Mouse (Mus musculus) cerebellum, postnatal 4 days (tissue): ENCODE measurements at regions not wholly inside any gene's neighbourhood (a gene's known extent, or its start where the extent isn't known, plus 50 kb on each side); places are given as distances from the start of the nearest gene placed in this dataset.

Experiments
- DNase-seq, 2 experiments: peaks; one replicate each; pipeline ENCODE4 v3.0.0; 2022; ENCODE audit warnings: low spot score in 2 of 2, mixed read lengths in 1 of 2

DNA sequence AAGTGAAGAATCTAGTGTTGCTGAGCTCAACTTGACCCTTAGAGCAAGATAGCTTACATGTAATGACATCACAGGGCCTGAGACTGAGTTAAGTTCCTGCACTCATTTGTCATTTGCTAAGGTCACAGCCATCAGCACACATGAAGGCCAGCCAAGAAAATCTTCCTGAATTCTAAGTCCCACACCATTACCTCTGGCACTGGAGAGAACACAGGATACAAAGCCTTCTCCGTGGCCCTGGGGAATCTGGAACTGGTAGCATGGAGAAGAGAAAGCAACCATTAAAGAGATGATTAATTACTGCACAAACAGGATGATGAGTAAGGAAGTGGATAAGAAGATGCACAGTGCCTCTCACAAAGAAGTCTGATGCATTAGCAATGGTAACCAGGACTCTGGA, 232.0 kb downstream of the Wdr72 start:
- DNase-seq: no peak

DNA sequence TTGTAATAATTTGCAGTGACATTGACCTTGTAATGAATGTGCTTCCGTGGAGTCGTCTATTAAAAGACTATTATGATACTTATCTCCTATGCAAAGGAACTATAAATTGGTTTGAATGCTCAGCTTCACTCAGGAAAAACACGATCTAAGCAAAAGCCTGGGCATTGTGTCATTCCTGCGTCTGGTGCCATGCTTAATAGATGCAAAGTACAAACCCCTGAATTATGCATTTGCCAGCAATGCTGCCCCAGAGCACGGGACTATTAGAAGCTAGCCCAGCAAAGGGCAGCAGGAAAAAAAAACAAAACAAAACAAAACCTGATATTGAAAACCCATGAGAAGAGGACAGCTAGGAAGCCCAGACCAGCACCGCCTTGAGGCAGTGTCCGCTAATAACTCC, 234.9 kb downstream of the Wdr72 start:
- no peak for DNase-seq

DNA sequence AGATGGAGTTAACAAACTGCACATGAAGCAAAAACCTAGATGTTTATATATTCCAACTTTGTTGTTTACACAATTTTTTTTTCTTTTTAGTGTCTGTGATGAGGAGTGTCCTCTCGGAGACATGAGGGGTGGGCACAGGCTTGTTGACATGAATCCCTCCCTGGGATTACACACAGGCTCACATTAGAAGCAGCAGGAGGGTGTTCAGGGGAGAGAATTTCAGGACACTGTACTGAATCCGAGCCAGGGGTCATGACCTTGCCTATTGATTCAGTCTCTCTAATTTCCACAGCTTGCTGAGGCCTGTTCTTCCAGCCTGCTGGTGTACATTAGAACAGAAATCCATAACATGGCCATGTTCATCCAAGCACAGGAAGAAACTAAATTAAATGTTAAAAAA, 238.6 kb downstream of the Wdr72 start:
- no peak for DNase-seq

DNA sequence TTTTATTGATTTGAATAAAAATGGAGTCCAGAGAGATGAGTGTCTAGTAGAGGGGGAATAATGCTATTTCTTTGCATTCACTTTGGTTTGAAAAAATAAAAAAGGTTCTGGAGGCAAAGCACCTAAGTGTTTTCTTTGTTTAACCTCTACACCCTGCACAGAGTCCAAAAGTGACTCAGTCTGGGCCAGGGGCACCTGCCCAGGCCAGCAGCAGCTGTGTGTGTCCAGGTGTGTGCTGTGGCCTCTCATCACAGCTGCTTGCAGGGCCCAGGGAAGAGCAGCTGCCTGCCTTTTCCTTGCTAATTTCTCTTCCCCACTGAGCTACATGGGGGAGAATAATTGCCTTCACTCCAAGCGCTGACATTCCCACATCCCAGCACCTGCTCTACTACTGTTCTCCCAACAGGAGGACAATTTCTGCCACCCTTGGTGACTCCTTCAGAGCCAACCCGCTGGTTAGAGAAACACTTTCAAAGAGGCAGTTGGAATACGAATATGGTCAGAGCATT, 255.8 kb downstream of the Wdr72 start:
- DNase-seq: no peak

DNA sequence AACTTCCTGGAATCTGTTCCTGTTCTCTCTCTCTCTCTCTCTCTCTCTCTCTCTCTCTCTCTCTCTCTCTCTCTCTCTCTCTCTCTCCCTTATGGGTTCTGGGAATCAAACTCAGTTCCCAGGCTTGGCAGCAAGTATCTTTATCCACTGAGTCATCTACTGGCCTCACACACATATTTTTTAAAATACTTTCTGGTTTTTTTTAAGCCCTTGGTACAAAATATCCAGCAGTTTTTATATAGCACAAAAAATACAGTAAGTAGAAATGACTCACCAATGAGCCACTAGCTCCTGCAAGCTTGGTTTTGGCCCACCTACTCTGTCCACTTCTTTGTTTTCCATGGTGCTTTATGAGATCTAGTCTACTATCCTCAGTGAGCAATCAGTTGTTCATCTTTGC, 266.0 kb downstream of the Wdr72 start:
- DNase-seq: no peak

DNA sequence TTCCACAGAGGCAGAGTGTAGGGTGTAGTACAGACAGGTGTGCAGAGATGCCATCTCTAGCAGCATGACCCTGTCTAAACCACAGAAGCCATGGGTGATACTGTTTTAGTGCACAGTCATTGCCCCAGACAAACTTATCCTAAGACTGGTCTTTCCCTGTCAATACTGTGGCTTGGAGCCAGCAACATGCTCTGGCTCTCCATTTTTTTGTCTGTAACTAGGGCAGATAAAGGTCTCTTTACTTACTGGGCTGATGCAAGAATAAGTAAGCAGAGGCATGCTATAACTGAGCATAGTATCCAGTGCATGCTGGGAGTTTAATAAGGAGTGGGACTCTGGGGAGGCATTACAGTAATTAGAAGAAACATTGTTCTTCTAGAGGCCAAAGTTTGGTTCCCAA, 267.0 kb downstream of the Wdr72 start:
- no peak for DNase-seq

DNA sequence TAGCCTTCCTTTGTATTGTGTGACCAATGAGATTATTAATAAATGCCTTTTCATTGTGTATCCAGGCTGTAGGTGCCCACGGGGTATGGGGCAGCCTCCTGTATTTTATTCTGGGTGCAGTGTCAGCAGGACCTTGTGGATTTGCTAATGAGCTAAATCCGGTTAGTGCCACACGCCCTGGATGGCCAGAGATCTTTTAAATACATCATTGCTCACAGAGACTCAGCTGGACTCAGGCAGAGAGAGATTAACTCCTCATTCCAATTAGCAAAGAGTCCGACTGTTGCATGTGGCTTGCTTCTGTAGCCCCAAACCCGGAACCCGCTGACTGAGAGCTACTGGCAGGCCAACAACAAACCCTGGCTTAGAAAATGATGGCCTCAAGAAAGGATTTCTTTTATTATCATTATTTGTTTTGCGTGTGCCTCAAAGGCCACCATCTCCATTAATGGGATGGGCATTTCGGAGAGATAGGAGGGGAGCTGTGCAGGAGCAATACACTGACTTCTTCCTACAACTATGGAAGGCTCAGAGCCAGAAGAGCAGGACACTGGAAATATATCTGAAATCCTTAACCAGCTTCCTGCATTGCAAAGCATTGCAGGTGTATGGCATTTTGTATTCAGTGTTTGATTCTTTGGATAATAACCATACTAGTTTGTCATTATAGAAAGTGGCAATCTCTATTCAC, 274.2 kb downstream of the Wdr72 start:
- no peak for DNase-seq

DNA sequence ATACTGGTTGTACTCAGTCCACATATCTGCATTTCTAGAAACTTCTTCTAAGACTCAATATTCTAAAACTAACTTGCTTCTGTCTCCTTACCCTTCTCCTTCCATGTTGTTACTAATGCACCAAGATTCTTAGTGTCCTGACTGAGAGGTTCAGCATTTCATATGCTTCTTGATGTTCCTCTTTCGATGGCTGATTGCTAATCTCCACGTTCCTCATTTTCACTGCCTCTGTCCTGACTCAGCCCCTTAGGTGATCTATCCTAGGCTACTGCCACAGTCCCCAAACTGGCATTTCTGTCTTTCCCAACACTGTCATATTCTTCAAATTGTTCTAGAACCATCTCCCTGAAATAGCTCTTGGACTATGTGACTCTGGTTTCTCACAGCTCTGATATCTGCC, 315.4 kb downstream of the Wdr72 start:
- no peak for DNase-seq

DNA sequence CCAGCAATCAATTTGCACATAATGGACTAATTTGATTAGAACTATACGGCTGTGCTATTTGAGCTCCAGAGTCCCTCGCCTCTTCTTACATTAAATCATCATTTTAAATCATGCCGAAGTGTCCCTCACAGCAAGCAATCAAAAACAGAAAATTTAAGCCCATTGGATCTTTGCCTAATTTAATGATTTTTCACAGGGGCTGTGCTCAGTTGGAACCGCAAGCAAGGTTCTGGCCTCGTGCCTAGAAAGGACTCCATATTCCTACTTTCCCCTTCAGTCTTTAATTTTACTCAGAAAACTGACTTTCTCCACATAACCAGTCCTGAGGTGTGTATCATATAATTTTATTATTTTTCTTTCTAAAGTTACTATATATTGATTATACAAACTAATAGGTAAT, 339.8 kb downstream of the Wdr72 start:
- no peak for DNase-seq

DNA sequence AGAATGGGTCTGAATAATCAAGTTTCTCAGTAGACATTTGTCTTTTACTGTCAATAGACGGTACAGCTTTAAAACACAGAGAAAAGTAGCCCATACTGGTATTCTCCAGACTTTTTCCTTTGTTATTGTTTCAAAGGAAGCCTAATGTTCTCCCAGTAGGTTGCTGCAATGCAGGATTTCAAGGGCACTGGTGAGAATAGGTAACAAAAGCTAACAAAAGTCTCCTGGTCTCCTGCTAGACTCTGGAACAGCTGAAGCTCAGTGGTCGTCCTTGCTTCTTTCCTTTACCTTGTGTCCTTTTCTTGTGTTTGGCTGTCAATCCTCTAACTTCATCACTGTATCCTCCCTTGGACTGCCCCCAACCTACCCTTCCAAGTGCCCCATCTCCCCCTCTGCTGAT, 350.9 kb downstream of the Wdr72 start:
- no peak for DNase-seq

DNA sequence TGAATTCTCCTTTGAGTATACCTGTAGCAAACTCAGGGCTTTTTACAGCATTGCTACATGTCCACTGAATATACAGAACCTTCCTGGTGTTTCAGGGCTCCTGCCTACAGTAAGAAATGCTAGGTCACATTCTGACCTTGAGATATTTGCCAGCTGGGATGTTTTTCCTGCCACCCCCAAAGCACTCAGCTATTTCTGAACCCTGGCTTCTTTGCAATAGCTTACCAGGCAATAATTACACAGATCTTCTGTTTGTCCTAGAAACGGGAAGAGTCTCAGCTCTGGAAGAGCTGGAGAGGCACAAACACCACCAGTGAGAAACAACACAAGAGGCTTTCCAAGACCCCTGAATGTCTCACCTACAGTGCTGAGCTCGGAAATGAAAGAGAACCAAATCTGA, 366.7 kb downstream of the Wdr72 start:
- DNase-seq: no peak

DNA sequence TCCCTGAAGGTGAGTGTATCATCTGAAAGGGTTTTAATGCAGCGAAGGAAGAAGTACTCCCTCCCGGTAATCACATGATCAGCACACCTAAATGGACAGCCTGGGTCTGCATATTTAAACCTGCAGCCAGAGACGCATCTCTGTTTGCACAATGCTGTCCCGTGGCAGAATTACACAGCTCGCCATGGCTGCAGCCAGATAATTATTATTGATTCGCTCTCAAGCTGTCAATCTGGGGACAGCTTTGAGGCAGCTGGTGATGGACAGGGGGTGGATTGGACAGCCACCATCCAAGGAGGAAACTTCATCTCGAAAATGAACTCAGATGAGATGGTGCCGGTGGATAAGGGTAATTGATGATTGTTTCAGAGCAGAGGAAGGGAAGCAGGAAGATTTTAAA, 369.1 kb downstream of the Wdr72 start:
- DNase-seq: no peak

DNA sequence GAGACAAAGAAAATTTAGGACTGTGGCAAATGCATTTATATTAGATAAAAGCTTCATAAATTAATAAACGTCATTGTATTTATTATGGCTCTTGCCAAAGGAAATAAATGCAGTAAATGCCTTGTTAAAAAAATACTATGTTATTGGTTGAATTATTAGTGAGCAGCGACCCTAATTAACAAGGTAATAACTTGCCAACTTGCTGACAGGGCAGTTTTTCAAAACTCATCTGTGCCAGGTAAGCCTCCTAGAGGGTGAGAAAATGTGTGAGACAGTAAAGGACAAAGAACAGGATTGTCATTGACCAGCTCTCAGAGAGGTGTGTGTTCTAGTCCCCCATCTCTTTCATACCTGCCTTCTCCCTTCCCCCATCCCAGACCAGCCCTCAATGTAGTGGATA, 347.8 kb upstream of the Onecut1 start:
- no peak for DNase-seq

DNA sequence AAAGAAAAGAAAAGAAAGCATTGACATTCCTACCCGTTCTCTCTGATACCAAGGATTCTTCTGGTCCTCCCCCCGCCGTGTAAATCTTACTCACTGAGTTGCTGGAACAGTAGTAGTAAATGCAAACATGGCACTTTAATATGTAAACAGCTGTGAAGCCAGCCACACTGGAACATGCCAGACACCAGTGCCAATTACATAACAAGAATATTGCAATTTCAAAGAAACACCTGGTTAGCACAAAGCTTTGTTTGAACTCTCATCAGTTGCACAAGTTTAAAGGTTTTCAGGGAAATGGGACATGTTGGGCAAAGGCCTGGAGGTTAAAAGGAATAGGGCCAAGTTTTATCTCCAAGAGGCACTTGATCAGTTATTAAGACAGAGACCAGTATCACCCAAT, 333.2 kb upstream of the Onecut1 start:
- no peak for DNase-seq

DNA sequence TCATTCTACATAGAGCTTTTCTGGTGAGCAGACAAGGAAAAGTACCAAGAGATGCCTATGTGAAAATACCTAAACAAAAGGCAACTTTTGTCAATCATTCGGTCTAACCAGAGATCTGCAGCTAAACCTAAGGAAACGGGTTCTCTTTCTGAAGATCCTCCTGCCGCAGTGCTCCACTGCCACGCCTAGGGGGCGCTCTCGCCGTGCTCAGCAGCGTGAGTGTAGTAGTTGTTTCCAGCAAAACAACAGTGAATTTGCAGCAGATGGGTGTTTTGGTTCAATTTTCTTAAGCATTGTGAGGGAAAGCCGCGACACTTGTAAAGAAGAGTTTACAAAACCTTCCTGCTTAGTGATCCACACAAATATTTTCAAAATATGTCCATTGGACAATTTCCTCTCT, 331.4 kb upstream of the Onecut1 start:
- DNase-seq: peak; percentile 84

DNA sequence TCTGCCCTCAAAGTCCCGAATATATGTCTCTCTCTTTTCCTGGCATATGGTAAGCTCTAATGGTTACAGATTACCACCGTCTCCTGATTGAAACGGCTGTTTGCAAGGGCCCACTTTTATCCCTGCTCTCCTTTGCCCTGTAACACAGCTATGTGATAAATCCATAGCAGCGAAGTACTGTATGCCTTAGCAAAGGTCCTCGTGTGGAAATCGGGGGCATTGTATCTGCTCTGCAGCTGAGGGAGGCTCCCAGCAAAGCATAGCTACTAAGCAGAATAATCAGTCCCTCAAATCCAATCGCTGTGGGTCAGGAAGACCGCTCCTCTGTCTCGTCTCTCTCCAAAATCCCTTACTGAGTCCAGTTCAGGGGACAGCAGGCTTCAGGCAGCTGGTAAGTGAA, 331.0 kb upstream of the Onecut1 start:
- DNase-seq: peak in 1 of 2 experiments; percentile 3

DNA sequence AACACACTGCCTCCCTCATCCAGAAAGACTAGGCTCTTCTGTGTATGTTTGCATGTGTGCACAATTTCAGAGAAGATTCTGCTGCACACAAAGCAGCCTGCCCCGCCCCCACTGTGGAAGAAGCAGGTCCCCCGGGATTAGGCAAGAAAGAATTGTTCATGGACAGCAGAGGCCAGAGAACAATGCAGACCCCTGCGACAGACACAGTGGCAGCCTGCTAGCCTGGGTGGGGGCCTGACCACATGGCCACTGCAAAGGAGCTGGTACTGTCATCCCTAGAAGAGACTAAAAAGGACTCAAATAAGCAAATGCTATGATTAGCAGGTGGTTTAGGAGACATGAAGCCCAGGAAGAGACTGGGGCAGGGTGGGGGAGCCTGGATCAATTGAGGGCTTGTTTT, 329.7 kb upstream of the Onecut1 start:
- DNase-seq: no peak

DNA sequence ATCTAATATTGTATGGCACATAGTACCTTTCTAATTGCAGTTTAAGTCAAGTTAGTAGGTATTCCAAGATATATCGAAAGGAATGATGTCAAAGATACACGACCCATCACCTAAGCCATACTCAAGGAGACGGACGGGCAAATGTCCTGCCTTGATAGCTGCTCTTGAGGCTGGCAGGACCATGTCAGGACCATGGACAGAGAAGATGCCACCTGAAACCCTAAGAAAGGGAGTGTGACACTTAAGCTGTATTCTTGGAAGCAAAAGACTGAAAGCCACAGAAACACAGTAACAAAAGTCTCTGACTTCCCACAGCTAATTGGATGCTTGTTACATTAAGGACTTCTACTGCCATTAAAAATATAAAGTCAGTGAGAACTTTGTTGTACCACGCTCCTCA, 326.7 kb upstream of the Onecut1 start:
- no peak for DNase-seq

DNA sequence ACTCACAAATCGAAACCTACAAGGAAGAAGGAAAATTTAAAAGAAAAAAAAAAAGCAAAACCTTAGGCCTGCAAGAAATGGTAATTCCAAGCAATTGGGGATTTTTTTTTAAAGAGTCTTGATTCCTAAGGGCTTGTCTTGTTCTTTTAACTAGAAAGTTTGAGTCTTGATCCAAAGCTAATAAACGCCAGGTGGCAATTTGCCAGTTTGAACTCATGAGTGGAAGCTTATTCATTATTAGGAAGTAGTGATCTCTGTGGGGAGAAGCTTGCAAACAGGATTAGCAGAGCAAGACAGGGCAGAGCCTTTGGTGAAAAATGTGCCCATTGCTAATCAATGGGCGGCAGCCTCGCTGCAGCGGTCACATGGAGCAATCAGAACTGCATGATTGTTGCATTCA, 305.6 kb upstream of the Onecut1 start:
- no peak for DNase-seq

DNA sequence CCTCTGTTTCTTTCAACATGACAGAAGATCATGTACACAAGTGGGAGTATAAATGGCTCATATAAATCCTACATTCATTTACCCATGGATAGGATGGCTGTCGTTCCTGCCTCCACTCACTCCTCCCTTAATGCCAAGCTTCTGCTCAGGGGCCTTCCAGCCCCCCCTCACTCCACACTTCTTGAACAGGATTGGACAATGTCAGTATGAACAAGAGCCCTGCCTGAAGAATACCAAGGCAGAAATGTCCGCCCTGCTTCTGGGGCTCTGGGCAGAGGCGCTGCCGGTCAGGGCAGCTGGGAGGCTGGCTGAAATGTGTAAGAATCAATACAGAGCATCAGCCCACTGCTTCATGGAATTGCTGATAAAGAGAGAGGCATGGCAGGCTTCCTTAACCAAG, 269.0 kb upstream of the Onecut1 start:
- DNase-seq: no peak

DNA sequence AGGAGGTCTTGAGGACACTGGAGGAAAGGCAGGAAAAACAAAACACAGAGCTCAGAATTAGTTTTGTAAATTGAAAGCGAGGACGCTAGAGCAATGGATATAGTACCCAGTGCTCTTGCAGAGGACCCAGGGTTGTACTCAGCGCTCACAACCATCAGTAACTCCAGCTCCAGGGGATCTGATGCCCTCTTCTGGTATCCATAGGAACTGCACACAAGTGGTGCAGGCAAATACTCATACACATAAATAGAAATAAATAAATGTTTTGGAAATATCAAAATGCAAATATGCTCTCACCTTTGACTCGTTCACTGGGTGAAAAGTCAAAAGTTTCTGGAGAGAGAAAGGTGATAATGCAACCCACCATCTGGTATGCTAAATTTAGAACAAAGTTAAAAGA, 267.8 kb upstream of the Onecut1 start:
- no peak for DNase-seq

DNA sequence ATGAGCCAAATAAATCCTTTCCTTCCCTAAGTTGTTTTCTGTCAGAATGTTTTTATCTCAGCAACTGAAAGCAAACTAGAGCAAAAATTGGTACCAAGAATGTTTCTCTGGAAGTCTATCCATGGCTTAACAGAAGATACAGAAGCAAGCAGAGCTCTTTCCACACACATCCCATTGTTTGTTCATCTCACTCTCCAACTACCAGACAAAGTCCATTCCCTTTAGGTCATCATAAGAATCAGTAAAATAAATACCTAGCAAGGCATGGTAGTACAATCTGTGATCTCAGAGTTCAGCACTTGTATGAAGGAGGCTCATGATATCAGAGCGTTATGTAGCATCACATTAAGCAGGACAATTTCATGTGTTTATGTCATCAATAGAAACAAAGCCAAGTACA, 257.3 kb upstream of the Onecut1 start:
- DNase-seq: no peak

DNA sequence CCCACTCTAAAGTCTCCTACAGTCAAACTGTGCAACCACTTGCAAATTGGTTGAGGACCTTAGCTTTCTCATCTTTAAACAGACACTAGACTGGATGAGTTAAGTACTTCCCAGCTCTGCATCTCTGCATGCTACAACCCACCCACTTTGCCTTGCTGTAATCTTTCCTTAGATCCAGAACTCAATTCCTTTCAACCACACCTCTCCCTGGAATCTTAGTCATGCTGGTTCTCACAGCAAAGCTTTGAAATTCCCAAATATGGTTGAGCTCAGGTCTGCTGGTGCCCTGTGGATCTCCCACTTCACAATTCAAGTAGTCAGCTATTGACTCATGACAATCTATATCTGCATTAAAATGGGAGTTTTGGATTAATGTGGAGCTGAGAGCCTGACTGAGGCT, 239.8 kb upstream of the Onecut1 start:
- no peak for DNase-seq

DNA sequence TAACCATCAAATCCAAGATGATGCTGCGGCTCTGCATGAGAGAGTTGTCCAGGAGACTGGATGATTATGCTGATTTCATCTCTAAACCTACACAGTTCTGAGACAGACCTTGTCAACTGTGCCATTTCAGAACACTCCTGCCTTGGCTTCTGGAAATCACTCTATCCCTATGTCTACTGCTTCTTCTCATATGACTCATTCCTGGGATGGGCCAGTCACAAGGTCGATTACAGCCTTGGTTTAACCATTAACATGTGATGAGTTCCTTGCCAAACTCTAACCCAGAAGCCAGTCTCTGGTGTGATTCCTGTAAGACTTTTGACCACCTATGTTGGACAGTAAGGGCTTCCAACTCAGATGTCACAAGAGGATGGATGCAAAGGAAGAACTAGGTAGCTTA, 216.3 kb upstream of the Onecut1 start:
- DNase-seq: no peak
